Mouse (Mus musculus) cerebellum, adult 9-10 months (tissue): ENCODE results near the gene Mical2.
A peak's percentile ranks its signal among the peaks of the same experiment; 100 is the strongest.

Experiments
- DNase-seq: peaks from one replicate; pipeline ENCODE4 v3.0.0; 2022

Mical2 gene

GRCm38 (mm10) chr7:112416058-112416526 lies 190.4 kb downstream of the Mical2 start:
- DNase-seq: no peak

- DNase-seq: no peak
Observed at GRCm38 (mm10) chr7:112416730-112417513, 191.3 kb downstream of the Mical2 start.

DNA sequence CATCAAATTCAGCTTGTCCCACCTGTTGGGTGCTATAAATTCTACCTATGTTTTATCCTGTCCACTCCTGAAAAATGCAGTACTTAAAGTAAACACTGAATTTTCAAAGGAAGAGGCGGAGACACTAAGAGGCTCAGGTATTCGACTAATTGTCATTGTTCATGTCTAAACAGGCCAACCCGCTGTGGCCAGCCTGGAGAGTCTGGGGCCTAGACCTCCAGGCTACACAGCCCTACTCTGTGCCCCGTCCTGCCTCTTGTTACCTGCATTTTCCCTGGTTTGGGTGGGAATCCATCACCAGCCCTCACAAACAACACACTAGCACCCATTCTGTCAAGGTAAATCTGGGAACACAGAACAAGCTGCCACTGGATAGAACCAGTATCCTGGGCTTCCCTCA lies 191.9 kb downstream of the Mical2 start:
- DNase-seq: no peak

DNA sequence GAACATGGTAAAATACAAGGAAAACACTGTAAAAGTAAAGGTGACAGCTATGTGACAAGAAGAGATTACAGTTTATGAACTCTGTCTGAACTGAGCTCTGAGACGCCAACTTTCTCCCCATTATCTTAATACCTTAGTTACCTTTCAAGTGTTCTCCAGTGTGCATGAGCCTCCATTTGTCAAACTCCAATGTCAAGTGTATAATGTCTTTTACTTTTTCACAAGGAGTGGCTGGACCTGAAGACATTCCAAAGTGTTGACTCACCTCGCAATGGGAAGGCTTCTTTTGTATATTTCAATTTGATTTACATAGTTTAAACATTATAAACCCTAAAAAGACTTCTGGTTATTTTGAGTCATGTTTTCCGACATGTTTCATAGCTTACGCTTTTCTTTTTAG lies 197.8 kb downstream of the Mical2 start:
- no peak for DNase-seq

DNA sequence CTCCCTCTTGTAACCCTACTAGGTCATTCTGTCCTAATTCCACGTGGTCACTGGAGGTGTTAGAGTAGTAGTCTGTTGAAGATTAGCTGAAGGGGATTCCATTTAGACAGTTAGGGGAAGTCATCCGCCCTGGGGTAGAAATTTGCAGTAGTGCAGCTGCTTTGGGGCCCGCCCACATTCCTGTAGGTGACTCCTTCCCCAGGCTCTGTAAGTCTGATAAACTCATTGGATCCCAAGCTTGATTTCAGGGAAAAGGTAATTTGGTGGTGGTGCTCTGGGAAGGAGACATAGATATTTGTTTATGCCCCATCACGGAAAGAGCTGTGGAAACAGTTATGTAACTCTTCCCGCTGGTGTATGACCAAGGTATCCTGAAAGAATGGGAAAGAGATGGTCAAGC lies 201.2 kb downstream of the Mical2 start:
- no peak for DNase-seq

DNA sequence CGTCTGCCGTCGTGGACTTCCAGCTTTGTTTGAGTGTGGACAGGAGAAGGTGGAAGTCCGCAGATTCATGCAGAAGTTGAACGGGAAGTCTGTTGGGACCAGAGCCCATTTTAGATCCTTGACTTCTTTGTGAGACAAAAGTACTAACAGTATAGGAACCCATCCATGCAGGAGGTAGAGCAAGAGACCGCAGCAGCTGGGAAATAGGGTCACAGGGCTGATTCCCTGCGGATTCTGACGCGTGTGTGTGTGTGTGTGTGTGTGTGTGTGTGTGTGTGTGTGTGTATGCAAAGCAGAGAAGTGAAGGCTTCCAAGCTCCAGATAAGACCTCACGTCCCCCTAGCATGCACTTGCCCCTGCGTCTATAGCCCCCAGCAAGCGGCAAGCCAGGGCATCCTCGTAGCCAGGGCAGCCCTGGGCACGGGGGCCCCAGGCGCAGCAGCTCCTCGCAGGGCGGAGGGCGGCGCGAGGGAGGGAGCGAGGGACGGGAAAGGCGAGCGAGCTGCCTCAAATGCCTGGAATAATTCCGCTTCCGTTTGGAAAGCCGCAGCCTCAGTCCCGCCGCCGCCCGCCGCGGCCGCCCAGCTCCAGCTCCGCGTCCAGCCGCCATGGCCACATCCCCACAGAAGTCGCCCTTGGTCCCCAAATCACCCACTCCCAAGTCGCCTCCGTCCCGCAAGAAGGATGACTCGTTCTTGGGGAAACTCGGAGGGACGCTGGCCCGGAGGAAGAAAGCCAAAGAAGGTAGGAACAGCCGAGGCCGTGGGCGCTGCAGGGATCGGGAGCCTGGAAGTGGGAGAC lies 201.9 kb downstream of the Mical2 start, which contains the start of gene Parva:
TSS of gene Parva (plus strand) at position 149 of the 801 bp plus-strand sequence.
- DNase-seq: peak; percentile 73

DNA sequence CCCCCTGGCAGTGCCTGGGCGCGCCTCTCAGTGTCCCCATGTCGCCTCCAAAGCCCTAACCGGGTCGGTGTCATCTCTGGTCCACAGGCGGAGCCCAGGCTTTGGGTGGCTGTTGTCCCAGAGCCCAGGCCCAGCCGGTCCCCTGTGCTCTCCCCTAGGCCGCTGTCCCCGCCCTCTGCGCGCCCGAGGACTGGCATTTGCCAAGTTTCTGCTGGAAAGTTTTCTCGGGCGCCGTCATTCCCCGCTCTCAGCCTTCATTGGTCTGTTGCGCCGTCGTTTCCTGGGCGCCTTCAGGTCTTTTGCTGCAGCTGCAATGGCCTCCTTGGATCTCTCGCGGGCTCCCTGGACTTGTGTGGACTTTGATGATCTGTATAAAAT lies 202.5 kb downstream of the Mical2 start:
- peak; percentile 79 for DNase-seq

- DNase-seq: no peak
Observed at GRCm38 (mm10) chr7:112439846-112440245, 214.2 kb downstream of the Mical2 start.

GRCm38 (mm10) chr7:112444152-112444984 lies 218.7 kb downstream of the Mical2 start:
- peak; percentile 91 for DNase-seq

DNA sequence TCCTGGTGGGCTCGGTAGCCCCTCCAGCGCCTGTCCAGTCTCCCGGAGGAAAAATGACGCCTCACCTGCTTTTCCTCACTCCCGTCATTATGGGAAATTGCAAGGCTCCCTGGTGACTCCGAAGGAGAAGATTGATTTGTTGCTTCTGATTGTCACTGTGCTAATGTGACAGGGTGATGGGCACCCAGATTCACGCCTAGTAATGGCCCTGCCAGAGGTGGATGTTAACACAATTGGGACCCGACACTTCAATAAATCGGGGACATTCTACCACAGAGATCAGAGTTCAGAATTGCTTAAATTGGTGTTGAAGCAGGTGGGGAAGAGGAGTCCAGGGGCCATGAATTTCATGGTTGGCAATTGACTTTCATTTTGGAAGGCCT lies 219.3 kb downstream of the Mical2 start:
- DNase-seq: no peak

GRCm38 (mm10) chr7:112446498-112446897 lies 220.8 kb downstream of the Mical2 start:
- no peak for DNase-seq

GRCm38 (mm10) chr7:112449954-112450700 lies 224.5 kb downstream of the Mical2 start:
- DNase-seq: no peak

- no peak for DNase-seq
Observed at GRCm38 (mm10) chr7:112452471-112452870, 226.8 kb downstream of the Mical2 start.

DNA sequence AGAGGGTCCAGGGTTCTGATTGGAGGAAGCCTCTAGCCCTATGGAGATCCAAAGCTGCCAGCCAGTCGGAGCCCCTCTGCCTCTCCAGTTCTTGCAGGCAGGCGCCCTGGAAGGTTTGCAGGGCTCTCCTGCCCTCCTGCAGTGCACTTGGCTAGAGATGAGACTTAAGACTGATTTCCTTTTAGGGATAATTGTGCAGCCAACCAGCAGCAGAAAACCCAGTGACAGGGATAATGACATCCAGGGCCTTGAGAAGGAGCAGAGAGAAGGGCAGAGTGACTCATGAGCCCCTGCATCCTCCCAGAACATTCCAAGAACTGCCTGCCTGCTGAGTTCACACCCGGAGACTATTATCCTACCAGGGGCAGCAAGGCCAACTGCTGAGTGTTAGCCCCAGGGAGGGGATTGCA lies 228.2 kb downstream of the Mical2 start:
- no peak for DNase-seq

GRCm38 (mm10) chr7:112454380-112454779 lies 228.7 kb downstream of the Mical2 start:
- DNase-seq: no peak

DNA sequence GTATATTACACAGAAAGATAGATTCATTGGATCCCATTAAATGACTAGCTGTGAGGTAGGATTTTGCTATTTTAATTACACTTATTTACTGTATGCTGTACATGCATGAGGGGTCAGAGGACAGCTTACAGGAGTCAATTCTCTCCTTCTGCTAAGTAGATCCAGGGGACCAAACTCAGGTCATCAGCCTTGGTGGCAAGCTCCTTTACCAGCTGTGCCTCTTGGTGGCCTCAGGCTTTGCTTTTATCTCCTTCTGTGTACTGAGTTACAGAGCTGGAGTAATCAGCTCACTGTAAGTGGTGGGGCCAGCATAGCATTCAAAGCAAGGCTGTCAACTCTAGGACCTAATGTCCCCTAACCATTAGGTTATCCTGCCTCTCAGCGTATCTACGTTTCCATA lies 229.3 kb downstream of the Mical2 start:
- no peak for DNase-seq

DNA sequence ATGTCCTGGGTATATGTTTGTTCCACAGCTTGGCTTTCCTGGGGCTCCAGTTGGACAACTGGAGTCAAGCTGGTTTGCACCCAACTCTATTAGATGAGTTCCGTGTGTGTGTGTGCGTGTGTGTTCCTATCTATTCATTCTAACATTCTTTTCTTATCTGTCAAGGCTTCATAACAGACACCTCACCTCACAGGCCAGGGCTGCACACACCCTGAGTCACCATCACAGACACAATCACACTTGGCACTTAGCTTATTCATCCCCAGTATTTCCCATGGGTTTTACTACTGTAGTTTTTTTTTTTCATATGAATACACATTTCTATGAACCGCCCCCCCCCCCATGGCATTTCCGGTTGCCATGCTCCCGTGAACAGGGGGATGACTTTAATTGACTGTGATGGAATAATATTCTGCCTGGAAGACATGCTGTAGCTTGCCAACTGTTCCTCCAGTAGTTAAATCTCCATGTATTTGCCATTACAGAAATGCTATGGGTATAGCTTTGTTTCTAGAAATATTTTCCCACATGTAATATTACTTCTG lies 230.0 kb downstream of the Mical2 start:
- DNase-seq: no peak

- DNase-seq: no peak
Observed at GRCm38 (mm10) chr7:112457373-112457772, 231.7 kb downstream of the Mical2 start.

GRCm38 (mm10) chr7:112457920-112458319 lies 232.3 kb downstream of the Mical2 start:
- DNase-seq: no peak

DNA sequence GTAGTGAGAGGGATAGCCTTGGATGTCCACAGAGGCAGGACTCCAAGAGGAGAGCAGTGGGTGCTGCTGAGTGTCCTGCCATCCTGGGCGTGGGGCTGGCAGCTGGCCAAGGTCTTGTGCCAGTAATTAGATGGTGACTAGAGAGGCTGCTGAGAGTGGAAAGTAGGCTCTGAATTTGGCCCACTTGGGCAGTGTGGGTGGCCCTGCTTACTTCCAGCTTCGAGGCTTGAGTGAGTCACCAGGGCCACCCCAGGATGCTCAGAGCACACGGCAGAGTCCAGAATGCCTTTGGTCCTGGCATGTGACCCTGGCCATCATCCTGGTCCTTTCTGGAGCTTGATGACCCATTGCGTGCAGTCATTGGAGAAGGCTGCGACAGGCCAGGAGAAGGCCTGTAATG lies 232.8 kb downstream of the Mical2 start:
- DNase-seq: peak; percentile 77
